Mouse (Mus musculus): ENCODE measurements at regions not wholly inside any gene's neighbourhood (a gene's known extent, or its start where the extent isn't known, plus 50 kb on each side); places are given as distances from the start of the nearest gene placed in this dataset.
"Not testable (repeated sequence)": the region's sequence is repeated elsewhere in the genome, so short reads cannot be mapped to it uniquely, and the experiment has no call there.

DNA sequence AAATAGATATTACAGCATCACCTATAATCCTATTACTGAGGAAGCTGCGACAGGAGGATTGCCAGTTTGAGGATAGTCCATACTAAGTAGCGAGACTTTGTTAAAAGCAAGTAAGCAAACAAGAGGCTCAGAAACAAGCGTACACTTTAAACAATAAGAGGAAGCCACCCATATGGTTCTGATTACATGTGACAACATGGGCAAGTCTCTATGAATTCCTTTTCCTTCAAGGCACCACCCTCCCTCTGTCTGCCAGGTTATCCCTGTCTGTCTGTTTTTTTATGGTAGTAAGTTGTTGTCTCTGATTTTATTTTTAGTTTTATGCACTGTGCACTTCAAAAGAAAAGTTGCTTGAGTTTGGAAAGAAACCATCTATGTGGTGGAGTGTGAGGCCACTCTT is 76.8 kb upstream of the Tars start:
- DNase-seq = no peak

DNA sequence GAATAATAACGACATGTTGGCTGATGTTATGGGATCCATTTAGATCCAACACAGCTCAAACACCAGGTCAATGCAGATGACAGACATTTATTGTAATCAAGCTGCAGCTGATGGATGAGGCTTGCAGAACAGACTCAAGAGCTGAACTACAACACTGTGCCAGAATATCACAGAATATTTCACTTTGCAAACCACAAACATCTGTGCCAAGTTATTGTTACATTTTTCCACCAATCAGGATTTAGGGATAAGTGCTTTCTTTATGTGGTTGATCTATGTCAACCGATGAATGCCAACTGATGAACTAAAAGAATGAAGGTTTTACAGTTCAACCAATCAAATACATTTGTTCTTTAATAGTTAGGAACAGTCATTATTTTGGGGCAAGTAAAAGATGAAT is 63.9 kb upstream of the Tars start:
- DNase-seq = no peak

DNA sequence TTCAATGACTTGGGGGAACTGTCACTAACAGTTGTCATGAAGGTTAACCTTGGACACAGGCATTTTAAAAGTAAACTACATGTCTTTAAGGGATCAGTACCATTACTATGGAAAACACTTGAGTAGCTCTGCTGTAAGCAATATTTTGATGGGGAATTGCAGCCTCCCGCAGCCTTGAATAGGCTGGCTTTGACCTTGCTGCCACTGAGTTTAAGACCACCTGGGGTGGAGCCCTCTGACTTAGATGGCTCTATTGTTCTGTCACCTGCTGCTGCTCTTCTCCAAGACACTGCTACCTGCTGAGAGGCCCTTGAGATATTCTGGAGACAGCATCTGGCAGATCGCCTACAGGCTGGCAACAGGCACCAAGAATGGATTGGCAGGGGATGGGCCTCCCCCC is 62.1 kb upstream of the Tars start:
- not testable (repeated sequence) for DNase-seq

DNA sequence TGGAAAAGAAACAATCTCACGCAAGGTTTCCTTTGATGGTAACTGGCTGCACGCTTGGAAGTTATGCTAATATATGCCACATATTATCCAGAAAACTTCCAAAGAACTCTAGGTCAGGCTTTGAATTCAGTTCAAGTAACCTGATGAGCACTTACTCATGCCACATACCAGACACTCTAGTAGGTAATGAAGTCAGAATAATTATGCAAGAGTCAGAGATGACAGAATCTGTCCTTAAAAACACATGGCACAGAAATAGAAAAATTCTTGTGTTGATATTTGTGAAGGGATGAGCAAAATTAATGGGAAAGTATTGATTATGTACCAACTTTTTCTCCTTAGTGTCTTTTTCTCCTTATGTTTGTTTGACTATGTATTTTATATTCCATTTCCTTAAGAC is 59.8 kb upstream of the Tars start:
- DNase-seq = no peak

DNA sequence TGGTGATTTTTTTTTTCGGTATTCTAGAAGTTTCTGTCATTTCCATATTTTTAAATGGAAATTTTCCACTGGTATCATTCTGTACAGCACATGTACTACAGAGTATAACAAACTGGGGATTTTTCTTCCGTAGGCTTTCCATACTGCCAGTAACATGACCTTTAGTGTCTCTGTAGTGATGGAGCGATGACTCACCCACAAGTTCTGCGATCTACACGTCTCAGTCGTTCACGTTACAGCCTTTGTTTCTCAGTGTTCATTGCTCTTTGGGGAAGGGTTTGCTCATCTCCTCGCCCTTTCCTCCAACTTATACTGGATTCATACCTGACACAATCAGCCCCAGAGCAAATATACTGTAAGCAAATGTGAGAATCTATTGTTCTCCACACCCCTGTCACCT is 57.8 kb upstream of the Tars start:
- DNase-seq = no peak

DNA sequence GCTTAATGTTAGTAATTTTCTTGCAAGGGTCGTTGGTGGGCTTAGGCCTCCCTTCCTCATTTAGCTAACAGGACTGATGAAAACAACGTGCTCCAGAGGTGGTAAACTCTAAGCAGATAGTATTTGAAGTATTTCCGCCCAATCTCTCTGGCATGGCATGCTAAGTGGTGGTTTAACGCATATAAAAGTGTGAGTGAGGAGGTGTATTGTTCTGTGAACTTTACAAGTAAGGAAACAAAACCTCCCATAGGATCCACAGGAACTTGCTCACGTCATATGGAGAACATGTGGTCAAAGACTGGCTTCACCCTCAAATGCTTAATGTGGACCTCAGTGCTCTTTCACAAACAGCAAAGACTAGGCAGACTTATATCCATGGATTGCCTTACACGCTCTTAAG is 56.5 kb upstream of the Tars start:
- no peak for DNase-seq

DNA sequence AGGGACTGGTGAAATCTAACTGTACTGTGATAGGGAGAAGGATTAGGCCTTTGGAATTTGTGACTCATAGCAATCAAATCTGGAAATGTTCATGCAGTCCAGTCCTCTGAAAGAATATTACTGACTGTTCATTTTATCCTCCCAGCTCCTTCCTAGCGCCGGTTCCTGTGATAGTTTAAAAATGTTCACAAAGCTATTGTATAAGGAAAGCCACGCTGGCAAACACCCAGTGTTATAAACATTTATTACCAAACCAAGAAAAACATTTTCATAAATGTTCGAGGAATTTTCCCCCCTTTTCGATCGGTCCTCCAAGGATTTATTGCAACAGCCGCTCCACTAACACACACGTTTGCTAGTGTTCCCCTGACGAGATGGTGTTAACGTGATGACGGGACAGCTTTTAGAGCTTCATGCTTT is 55.9 kb upstream of the Tars start:
- no peak for DNase-seq

DNA sequence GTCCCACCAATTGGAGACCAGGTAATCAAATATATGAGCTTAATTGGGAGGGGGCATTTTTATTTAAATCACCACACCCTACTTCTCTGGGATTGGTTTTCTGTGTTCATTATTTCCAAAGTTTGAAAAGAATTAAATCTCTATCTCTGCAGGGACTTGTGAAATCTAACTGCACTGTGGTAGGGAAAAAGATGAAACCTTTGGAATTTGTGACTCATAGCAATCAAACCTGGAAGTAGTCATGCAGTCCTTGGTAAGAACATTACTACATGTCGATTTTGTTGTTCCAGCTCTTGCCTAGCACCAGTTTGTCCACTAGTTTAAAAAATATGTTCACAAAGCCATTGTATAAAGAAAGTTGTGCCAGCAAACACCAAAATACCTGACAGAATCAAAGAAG is 54.5 kb upstream of the Tars start:
- DNase-seq = no peak

DNA sequence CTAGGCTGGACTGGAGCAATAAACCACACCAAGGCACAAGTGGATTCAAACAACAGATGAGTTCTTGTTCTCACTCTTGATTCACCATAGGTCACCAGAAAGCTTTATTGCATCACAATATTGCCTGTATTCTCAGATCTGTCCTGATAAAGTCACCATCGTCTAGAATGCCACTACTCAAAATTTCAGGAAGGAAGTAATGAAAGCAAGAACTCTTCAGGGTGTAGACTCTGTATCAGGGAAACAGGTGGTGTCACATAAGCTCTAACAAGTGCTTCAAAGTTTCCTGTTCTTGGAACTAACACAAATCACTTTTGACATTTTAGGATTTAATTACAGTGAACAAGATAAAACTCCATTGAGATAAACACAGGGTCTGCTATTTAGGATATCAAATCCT is 52.2 kb upstream of the Tars start:
- DNase-seq = no peak

Data from lung, adult 18-20 months (tissue).